Mouse (Mus musculus) forebrain, embryonic 10.5 days (tissue): Measurements from ENCODE around the gene Dgcr6. TPM values are rescaled to one million over a fixed set of nuclear protein-coding genes. Genes with fewer than 3 reads are reported as not detected.
"Not testable (repeated sequence)": the region's sequence is repeated elsewhere in the genome, so short reads cannot be mapped to it uniquely, and the experiment has no call there.

Source experiments
- DNase-seq: peaks from one replicate; pipeline ENCODE4 v3.0.0-alpha.2; 2017; ENCODE audit warnings: low spot score; ENCODE audit errors: extremely low spot score
- H3K27ac ChIP-seq: fragments of 300-500 bp; sonication (generic); 2 replicates; pipeline ENCODE4 v1.5.1; 2016; ENCODE audit warnings: mild to moderate bottlenecking
- H3K27me3 ChIP-seq: fragments of 300-500 bp; sonication (generic); 2 replicates; pipeline ENCODE4 v1.6.1; 2016; ENCODE audit warnings: mild to moderate bottlenecking; ENCODE audit not compliant: poor library complexity, severe bottlenecking
- H3K36me3 ChIP-seq: fragments of 300-500 bp; sonication (generic); replicated peaks from 2 replicates; pipeline ENCODE4 v1.6.1; 2016; ENCODE audit warnings: mild to moderate bottlenecking, moderate library complexity
- H3K4me1 ChIP-seq: fragments of 300-500 bp; sonication (generic); 2 replicates; pipeline ENCODE4 v1.6.1; 2016
- H3K4me3 ChIP-seq: fragments of 300-500 bp; sonication (generic); 2 replicates; pipeline ENCODE4 v1.5.1; 2016; ENCODE audit warnings: mild to moderate bottlenecking, moderate library complexity
- H3K9me3 ChIP-seq: fragments of 300-500 bp; sonication (generic); 2 replicates; pipeline ENCODE4 v1.6.1; 2016; ENCODE audit warnings: mild to moderate bottlenecking, moderate library complexity
- WGBS: fragments of 180-500 bp; shearing (Covaris S2); methylation state at CpG from one replicate; pipeline ENCODE4 v1.1.7; 2016; 5-methylcytosine and 5-hydroxymethylcytosine counted together
- polyA plus RNA-seq: library from polyadenylated mRNA; unstranded; fragments of >200 nt; fragmentation: Nextera tagmentation; extraction: Ambion mirVana; gene quantifications from 2 replicates; pipeline ENCODE4 v1.2.1, GENCODE M21; 2016

Dgcr6 gene
- polyA plus RNA-seq: 159 and 175 TPM in 2 replicates

- 14% methylated on average over 11 of the region's 11 CpGs for WGBS
- peak; percentile 86 for DNase-seq
- H3K4me1 ChIP-seq: peaks cover 3% of the 10 kb centered on the region
- H3K27ac ChIP-seq: 0 out of 2 replicates have a peak within 1 kb of the TSS, but pooled peaks have one; percentile 1
- no peaks in the 10 kb centered on the region for H3K9me3 ChIP-seq
- H3K27me3 ChIP-seq: no peaks in the 10 kb centered on the region
- H3K4me3 ChIP-seq: peak within 1 kb of the TSS; percentile 9; the same call in 1 of the 2 replicates
- H3K36me3 ChIP-seq: no peaks in the 10 kb centered on the region
Observed at GRCm38 (mm10) chr16:18052731-18053202, at the start of gene Dgcr6. TSS of gene Dgcr6 (plus strand) at chr16:18052860.

GRCm38 (mm10) chr16:18004589-18004988 lies 48.1 kb upstream of the Dgcr6 start:
- WGBS: 86% methylated on average over 5 of the region's 5 CpGs

GRCm38 (mm10) chr16:18007083-18007482 lies 45.6 kb upstream of the Dgcr6 start:
- H3K4me3 ChIP-seq: no peak overlapping the region
- no peak overlapping the region for H3K27ac ChIP-seq
- no peaks in the 10 kb centered on the region for H3K4me1 ChIP-seq
- no peak for DNase-seq
- no peaks in the 10 kb centered on the region for H3K27me3 ChIP-seq
- H3K36me3 ChIP-seq: no peaks in the 10 kb centered on the region
- 45% methylated on average over 4 of the region's 4 CpGs for WGBS
- no peaks in the 10 kb centered on the region for H3K9me3 ChIP-seq

More at GRCm38 (mm10) chr16:18004589-18004988, 48.1 kb upstream of the Dgcr6 start:
- no peak for DNase-seq
- Histone ChIP-seq H3K27me3 (no peaks in the 10 kb centered on the region), H3K4me3 (no peak overlapping the region), H3K9me3 (no peaks in the 10 kb centered on the region), H3K36me3 (no peaks in the 10 kb centered on the region), H3K27ac (no peak overlapping the region), H3K4me1 (no peaks in the 10 kb centered on the region)

GRCm38 (mm10) chr16:18011101-18011500 lies 41.6 kb upstream of the Dgcr6 start:
- H3K4me3 ChIP-seq: no peak overlapping the region
- DNase-seq: no peak
- no peaks in the 10 kb centered on the region for H3K27me3 ChIP-seq
- 74% methylated on average over 6 of the region's 6 CpGs for WGBS
- H3K27ac ChIP-seq: no peak overlapping the region
- no peaks in the 10 kb centered on the region for H3K4me1 ChIP-seq
- no peaks in the 10 kb centered on the region for H3K36me3 ChIP-seq
- H3K9me3 ChIP-seq: peaks cover 6% of the 10 kb centered on the region; the same call in 1 of the 2 replicates

- H3K27ac ChIP-seq, DNase-seq, H3K4me1 ChIP-seq, H3K36me3 ChIP-seq, H3K4me3 ChIP-seq, H3K27me3 ChIP-seq, H3K9me3 ChIP-seq: not testable (repeated sequence)
- WGBS: 67% methylated on average over 4 of the region's 4 CpGs
Observed at GRCm38 (mm10) chr16:18016482-18016881, 36.2 kb upstream of the Dgcr6 start.

GRCm38 (mm10) chr16:18022780-18023557 lies 29.7 kb upstream of the Dgcr6 start:
- Histone ChIP-seq H3K36me3 (no peaks in the 10 kb centered on the region), H3K27ac (no peak overlapping the region), H3K4me3 (no peak overlapping the region), H3K27me3 (no peaks in the 10 kb centered on the region), H3K4me1 (no peaks in the 10 kb centered on the region), H3K9me3 (no peaks in the 10 kb centered on the region)
- 86% methylated on average over 8 of the region's 8 CpGs for WGBS
- no peak for DNase-seq

GRCm38 (mm10) chr16:18027371-18027770 lies 25.3 kb upstream of the Dgcr6 start:
- no peak overlapping the region for H3K27ac ChIP-seq
- no peak overlapping the region for H3K4me3 ChIP-seq
- no peak for DNase-seq
- WGBS: 58% methylated on average over 2 of the region's 2 CpGs
- no peaks in the 10 kb centered on the region for H3K9me3 ChIP-seq
- H3K4me1 ChIP-seq: no peaks in the 10 kb centered on the region
- no peaks in the 10 kb centered on the region for H3K27me3 ChIP-seq
- no peaks in the 10 kb centered on the region for H3K36me3 ChIP-seq

- no peak for DNase-seq
- Histone ChIP-seq H3K9me3 (no peaks in the 10 kb centered on the region), H3K27me3 (no peaks in the 10 kb centered on the region), H3K36me3 (no peaks in the 10 kb centered on the region), H3K4me1 (no peaks in the 10 kb centered on the region), H3K27ac (no peak overlapping the region), H3K4me3 (no peak overlapping the region)
- 53% methylated on average over 2 of the region's 2 CpGs for WGBS
Observed at GRCm38 (mm10) chr16:18031752-18032151, 20.9 kb upstream of the Dgcr6 start.

GRCm38 (mm10) chr16:18033289-18033688 lies 19.4 kb upstream of the Dgcr6 start:
- 84% methylated on average over 4 of the region's 4 CpGs for WGBS
- no peaks in the 10 kb centered on the region; the same call in 1 of the 2 replicates for H3K27me3 ChIP-seq

GRCm38 (mm10) chr16:18034286-18034685 lies 18.4 kb upstream of the Dgcr6 start:
- WGBS: 71% methylated on average over 4 of the region's 4 CpGs
- H3K4me3 ChIP-seq: no peak overlapping the region
- H3K4me1 ChIP-seq: no peaks in the 10 kb centered on the region
- no peaks in the 10 kb centered on the region for H3K9me3 ChIP-seq
- H3K36me3 ChIP-seq: no peaks in the 10 kb centered on the region
- no peak overlapping the region for H3K27ac ChIP-seq
- H3K27me3 ChIP-seq: no peaks in the 10 kb centered on the region; the same call in 1 of the 2 replicates
- DNase-seq: no peak

More at GRCm38 (mm10) chr16:18033289-18033688, 19.4 kb upstream of the Dgcr6 start:
- Histone ChIP-seq H3K9me3 (no peaks in the 10 kb centered on the region), H3K27ac (no peak overlapping the region), H3K36me3 (no peaks in the 10 kb centered on the region), H3K4me3 (no peak overlapping the region), H3K4me1 (no peaks in the 10 kb centered on the region)
- DNase-seq: no peak

- 16% methylated on average over 16 of the region's 16 CpGs for WGBS
- DNase-seq: peak; percentile 54
- Histone ChIP-seq H3K36me3 (no peaks in the 10 kb centered on the region), H3K4me1 (no peaks in the 10 kb centered on the region), H3K27ac (no peak overlapping the region), H3K27me3 (no peaks in the 10 kb centered on the region; the same call in 1 of the 2 replicates), H3K4me3 (no peak overlapping the region), H3K9me3 (no peaks in the 10 kb centered on the region)
Observed at GRCm38 (mm10) chr16:18036425-18036955, 16.2 kb upstream of the Dgcr6 start.

- no peak overlapping the region for H3K27ac ChIP-seq
- no peak for DNase-seq
- H3K9me3 ChIP-seq: no peaks in the 10 kb centered on the region
- no peaks in the 10 kb centered on the region; the same call in 1 of the 2 replicates for H3K27me3 ChIP-seq
- H3K4me1 ChIP-seq: no peaks in the 10 kb centered on the region
- WGBS: 59% methylated on average over 9 of the region's 9 CpGs
- H3K4me3 ChIP-seq: no peak overlapping the region
- H3K36me3 ChIP-seq: no peaks in the 10 kb centered on the region
Observed at GRCm38 (mm10) chr16:18037025-18037424, 15.6 kb upstream of the Dgcr6 start.

GRCm38 (mm10) chr16:18044991-18045390 lies 7.7 kb upstream of the Dgcr6 start:
- Histone ChIP-seq H3K27me3 (no peaks in the 10 kb centered on the region), H3K27ac (no peak overlapping the region)

More at GRCm38 (mm10) chr16:18044991-18045390, 7.7 kb upstream of the Dgcr6 start:
- Histone ChIP-seq H3K36me3 (no peaks in the 10 kb centered on the region), H3K9me3 (no peaks in the 10 kb centered on the region), H3K4me3 (no peak overlapping the region), H3K4me1 (no peaks in the 10 kb centered on the region)
- 88% methylated on average over 10 of the region's 10 CpGs for WGBS
- DNase-seq: no peak
